Mouse (Mus musculus) CH12.LX (cell line): ENCODE data around the gene Sowaha.

ENCODE experiments used
- CHD1 ChIP-seq: IDR thresholded peaks from 2 replicates; pipeline ENCODE4 v1.6.1; 2012; ENCODE audit warnings: low read depth, low read length, improper control_type of control experiment, inconsistent platforms
- CTCF ChIP-seq, 2 experiments: IDR thresholded peaks in 1 of 2; conservative IDR thresholded peaks in 1 of 2; 2 replicates each; pipeline ENCODE4 v1.5.1; 2011 to 2012; ENCODE audit warnings: low read depth in 2 of 2, low read length in 2 of 2, improper control_type of control experiment in 1 of 2, inconsistent platforms in 1 of 2, mild to moderate bottlenecking in 1 of 2, moderate library complexity in 1 of 2
- E2F4 ChIP-seq: IDR thresholded peaks from 2 replicates; pipeline ENCODE4 v1.6.1; 2011; ENCODE audit warnings: low read depth, low read length, improper control_type of control experiment; ENCODE audit not compliant: insufficient replicate concordance
- MYC ChIP-seq: IDR thresholded peaks from 2 replicates; pipeline ENCODE4 v1.6.1; 2011; ENCODE audit warnings: low read depth, mild to moderate bottlenecking, improper control_type of control experiment, low read length
- NELFE ChIP-seq: IDR thresholded peaks from 2 replicates; pipeline ENCODE4 v1.6.1; 2011; ENCODE audit warnings: low read depth, low read length, improper control_type of control experiment
- POLR2A ChIP-seq: IDR thresholded peaks from 2 replicates; pipeline ENCODE4 v1.6.1; 2011; ENCODE audit warnings: low read depth, mild to moderate bottlenecking, improper control_type of control experiment, low read length
- POLR2AphosphoS2 ChIP-seq: IDR thresholded peaks from 2 replicates; pipeline ENCODE4 v1.6.1; 2011; ENCODE audit warnings: low read depth, low read length, improper control_type of control experiment
- RAD21 ChIP-seq: IDR thresholded peaks from 2 replicates; pipeline ENCODE4 v1.6.1; 2011; ENCODE audit warnings: low read depth, mild to moderate bottlenecking, low read length, improper control_type of control experiment, moderate library complexity
- ZNF384 ChIP-seq: IDR thresholded peaks from 2 replicates; pipeline ENCODE4 v1.6.1; 2012; ENCODE audit warnings: low read depth, low read length, improper control_type of control experiment, inconsistent platforms

- no peak for TF ChIP-seq E2F4
- no peak for TF ChIP-seq CHD1
- no peak for TF ChIP-seq ZNF384
- TF ChIP-seq RAD21 = no peak
- TF ChIP-seq POLR2AphosphoS2 = no peak
- TF ChIP-seq POLR2A = no peak
- no peak for TF ChIP-seq NELFE
- no peak for TF ChIP-seq CTCF (conservative IDR thresholded peaks at IDR 0.05 in 1 of 2, IDR thresholded peaks at IDR 0.05 in 1 of 2; ENCODE audit: low read depth in 2 of 2, low read length in 2 of 2)
- TF ChIP-seq MYC = no peak
Measured at GRCm38 (mm10) chr11:53516775-53517627, 36.9 kb upstream of the Sowaha start.
